Mouse (Mus musculus) forebrain, embryonic 14.5 days (tissue): Measurements from ENCODE around the gene Pnpla3. TPM values are rescaled to one million over a fixed set of nuclear protein-coding genes. Genes with fewer than 3 reads are reported as not detected.
A peak's percentile ranks its signal among the peaks of the same experiment; 100 is the strongest.

Source experiments
- ATAC-seq: fragments of 200-750 bp; cut with Nextera tagmentation; 2 replicates; pipeline ENCODE4 v1.8.0; 2017; ENCODE audit warnings: mild to moderate bottlenecking, moderate library complexity
- DNase-seq: peaks from one replicate; pipeline ENCODE4 v3.0.0-alpha.2; 2015; ENCODE audit warnings: low spot score
- H3K27ac ChIP-seq: fragments of 300-500 bp; sonication (generic); 2 replicates; pipeline ENCODE4 v1.5.1; 2014; ENCODE audit warnings: low read depth, mild to moderate bottlenecking, control low read depth, low read length, moderate library complexity
- H3K27me3 ChIP-seq: fragments of 300-500 bp; sonication (generic); replicated peaks from 2 replicates; pipeline ENCODE4 v1.6.1; 2014; ENCODE audit warnings: low read length, control low read depth, mixed read lengths; ENCODE audit not compliant: control insufficient read depth, insufficient read depth
- H3K36me3 ChIP-seq: fragments of 300-500 bp; sonication (generic); 2 replicates; pipeline ENCODE4 v1.6.1; 2014; ENCODE audit warnings: low read length, control low read depth; ENCODE audit not compliant: control insufficient read depth, insufficient read depth
- H3K4me1 ChIP-seq: fragments of 300-500 bp; sonication (generic); 2 replicates; pipeline ENCODE4 v1.6.1; 2014; ENCODE audit warnings: antibody characterized with exemption, low read length, control low read depth; ENCODE audit not compliant: control insufficient read depth, insufficient read depth
- H3K4me2 ChIP-seq: fragments of 300-500 bp; sonication (generic); 2 replicates; pipeline ENCODE4 v1.6.1; 2014; ENCODE audit warnings: mild to moderate bottlenecking, control low read depth, low read length
- H3K4me3 ChIP-seq: fragments of 300-500 bp; sonication (generic); 2 replicates; pipeline ENCODE4 v1.5.1; 2014; ENCODE audit warnings: low read depth, low read length, control low read depth
- H3K9ac ChIP-seq: fragments of 300-500 bp; sonication (generic); 2 replicates; pipeline ENCODE4 v1.6.1; 2014; ENCODE audit warnings: mild to moderate bottlenecking, low read length, control low read depth, moderate library complexity
- H3K9me3 ChIP-seq: fragments of 300-500 bp; sonication (generic); replicated peaks from 2 replicates; pipeline ENCODE4 v1.6.1; 2016; ENCODE audit warnings: low read length, control low read depth, mixed read lengths; ENCODE audit not compliant: control insufficient read depth
- WGBS: fragments of 180-500 bp; shearing (Covaris S2); extraction: QIAGEN DNeasy Blood & Tissue Kit; methylation state at CpG from one replicate; pipeline ENCODE4 v1.1.7; 2014; 5-methylcytosine and 5-hydroxymethylcytosine counted together
- polyA plus RNA-seq: library from polyadenylated mRNA; unstranded; fragments of >200 nt; fragmentation: Nextera tagmentation; extraction: Ambion mirVana; gene quantifications from 2 replicates; pipeline ENCODE4 v1.2.1, GENCODE M21; 2014

Pnpla3 gene
- polyA plus RNA-seq, 1 experiment from 2014 or later: 1.7 TPM

DNA sequence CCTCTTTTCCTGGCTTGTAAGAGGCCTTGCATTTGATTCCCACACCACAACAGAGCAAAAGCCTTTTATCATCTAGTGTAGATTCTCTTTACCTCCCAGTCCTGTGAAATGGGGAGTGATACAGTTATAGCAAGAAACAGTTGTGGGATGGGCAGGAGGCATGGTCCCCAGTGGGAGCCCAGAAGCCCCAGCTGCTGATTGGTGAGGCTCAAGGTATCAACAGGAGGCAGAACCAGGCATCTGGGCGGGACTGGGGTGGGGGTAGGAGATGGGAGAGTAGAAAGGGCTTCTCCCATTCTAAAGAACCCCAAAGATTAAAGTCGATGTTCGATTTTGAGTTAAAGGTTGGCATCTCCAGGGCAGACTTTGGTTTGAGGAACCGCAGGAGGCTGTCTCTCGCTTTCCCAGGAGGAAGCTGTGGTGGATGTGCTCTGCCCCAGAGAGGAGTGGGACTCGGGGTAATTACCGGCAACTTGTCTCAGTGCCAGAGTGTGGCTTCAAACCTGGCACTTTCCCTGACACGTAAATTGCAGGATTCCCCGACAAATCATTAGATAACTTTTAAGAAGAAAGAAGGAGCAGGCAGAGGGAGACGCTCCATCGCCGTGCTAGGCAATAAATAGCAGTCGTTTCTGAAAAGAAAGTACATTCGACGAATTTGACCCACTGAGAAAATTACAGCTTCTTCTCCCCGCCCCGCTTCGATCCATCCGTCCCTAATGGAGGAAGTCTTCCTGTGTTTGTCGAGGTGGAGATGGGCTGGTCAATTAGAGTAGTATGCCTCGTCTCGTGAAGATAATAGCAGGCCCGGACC is 50.5 kb downstream of the Pnpla3 start:
- H3K4me2 ChIP-seq: no peak overlapping the region
- peaks cover 15% of the 10 kb centered on the region for H3K36me3 ChIP-seq
- 0 out of 2 replicates have a peak, but pooled peaks cover 4% of the 10 kb centered on the region for H3K4me1 ChIP-seq
- H3K9ac ChIP-seq: no peak overlapping the region
- no peak overlapping the region for H3K4me3 ChIP-seq
- 40% methylated on average over 23 of the region's 23 CpGs for WGBS
- H3K27me3 ChIP-seq: no peaks in the 10 kb centered on the region
- no peak for ATAC-seq
- H3K9me3 ChIP-seq: no peaks in the 10 kb centered on the region
- H3K27ac ChIP-seq: no peak overlapping the region
- peak; percentile 59 for DNase-seq

DNA sequence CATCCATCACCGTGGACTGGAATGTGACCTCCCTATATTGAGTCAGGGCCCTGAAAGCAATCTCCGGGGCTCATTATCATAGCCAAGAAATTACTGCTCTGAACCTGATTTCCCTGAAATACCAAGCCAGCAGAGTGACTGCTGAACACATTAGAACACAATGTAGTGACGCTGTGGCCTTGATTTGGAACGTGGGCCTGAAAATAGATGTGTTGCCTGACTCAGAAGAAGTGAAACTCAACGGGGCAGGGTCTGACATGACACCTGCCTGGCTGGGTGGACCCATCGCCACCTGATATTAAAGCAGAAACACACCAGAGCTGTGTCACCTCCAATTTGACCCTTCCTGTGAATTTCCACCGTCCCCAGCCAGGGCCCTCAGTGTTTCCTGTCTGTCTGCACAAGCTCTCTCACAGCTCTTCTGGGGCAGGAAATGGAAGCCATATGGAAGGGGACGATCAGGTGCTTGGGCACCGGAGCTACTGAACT is 51.2 kb downstream of the Pnpla3 start:
- Histone ChIP-seq H3K4me3 (no peak overlapping the region), H3K4me2 (no peak overlapping the region), H3K9ac (no peak overlapping the region), H3K27ac (0 out of 2 replicates have a peak overlapping the region, but pooled peaks have one; percentile 40), H3K36me3 (peaks cover 15% of the 10 kb centered on the region), H3K4me1 (0 out of 2 replicates have a peak, but pooled peaks cover 4% of the 10 kb centered on the region), H3K27me3 (no peaks in the 10 kb centered on the region), H3K9me3 (no peaks in the 10 kb centered on the region)
- 57% methylated on average over 9 of the region's 9 CpGs for WGBS
- ATAC-seq (peak; percentile 53; the same call in 1 of the 2 replicates), DNase-seq (no peak)

DNA sequence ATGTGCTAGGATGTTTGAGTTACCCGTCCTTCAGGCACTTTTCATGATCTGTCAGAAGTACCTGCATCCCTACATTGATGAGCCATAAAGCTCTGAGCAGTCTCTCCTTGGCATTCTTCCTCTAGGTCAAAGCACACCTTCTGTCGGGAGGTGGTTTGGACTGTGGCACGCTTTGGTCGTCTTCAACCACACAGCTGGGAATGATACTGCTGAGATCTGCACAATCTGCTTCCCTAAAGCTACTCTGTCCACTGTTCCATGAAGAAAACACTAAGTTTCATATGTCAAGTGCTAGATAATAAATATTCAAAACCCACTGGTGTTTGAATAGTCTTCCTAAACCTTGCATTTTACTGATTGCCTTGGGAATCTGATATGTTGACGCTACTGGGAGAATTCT is 53.9 kb downstream of the Pnpla3 start:
- no peak for DNase-seq
- no peak overlapping the region for H3K9ac ChIP-seq
- no peaks in the 10 kb centered on the region for H3K36me3 ChIP-seq
- H3K4me3 ChIP-seq: no peak overlapping the region
- 76% methylated on average over 5 of the region's 5 CpGs for WGBS
- no peak overlapping the region for H3K4me2 ChIP-seq
- H3K4me1 ChIP-seq: 0 out of 2 replicates have a peak, but pooled peaks cover 9% of the 10 kb centered on the region
- H3K27me3 ChIP-seq: no peaks in the 10 kb centered on the region
- H3K27ac ChIP-seq: no peak overlapping the region
- H3K9me3 ChIP-seq: no peaks in the 10 kb centered on the region
- ATAC-seq: no peak

DNA sequence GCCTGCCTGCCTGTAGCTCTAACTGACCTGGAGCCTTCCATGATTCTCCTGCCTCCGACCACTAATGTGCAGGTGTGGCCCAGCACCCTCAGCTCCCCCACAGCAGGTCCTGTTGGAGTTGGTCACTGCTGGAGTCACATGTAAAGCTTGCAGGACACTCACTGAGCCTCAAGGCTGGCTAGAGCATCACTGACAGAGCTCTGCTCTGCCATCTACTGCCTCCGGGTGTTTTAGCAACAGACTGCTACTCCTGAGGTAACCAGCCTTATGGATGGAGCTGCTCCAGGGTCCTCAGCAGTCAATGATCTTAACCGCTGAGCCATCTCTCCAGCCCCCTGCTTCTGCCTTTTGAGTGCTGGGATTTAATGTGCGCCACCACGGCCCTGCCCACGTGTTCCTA is 55.8 kb downstream of the Pnpla3 start:
- WGBS: 33% methylated on average over 6 of the region's 6 CpGs
- ATAC-seq: no peak
- H3K9ac ChIP-seq: no peak overlapping the region
- H3K4me2 ChIP-seq: no peak overlapping the region
- H3K9me3 ChIP-seq: no peaks in the 10 kb centered on the region
- DNase-seq: no peak
- peaks cover 14% of the 10 kb centered on the region for H3K4me1 ChIP-seq
- no peak overlapping the region for H3K4me3 ChIP-seq
- H3K27me3 ChIP-seq: no peaks in the 10 kb centered on the region
- no peaks in the 10 kb centered on the region for H3K36me3 ChIP-seq
- no peak overlapping the region for H3K27ac ChIP-seq

DNA sequence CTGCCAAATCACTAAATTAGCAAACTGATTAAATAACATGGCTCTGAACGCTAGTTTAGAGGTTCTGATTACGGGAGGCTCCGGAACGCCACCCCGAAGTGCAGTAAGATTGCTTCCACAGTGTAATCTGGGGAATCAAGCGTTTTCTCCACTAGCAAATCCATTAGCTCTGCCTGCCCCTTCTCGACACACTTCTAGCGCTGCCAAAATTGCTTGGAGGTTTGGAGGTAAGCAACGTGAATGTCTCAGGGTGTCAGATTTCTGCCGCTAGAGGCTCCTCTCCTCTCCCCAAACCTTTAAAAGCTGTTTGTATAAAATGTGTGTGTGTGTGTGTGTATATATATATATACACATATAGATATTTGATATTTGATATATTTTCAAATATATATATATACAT is 57.1 kb downstream of the Pnpla3 start:
- H3K9ac ChIP-seq: no peak overlapping the region
- H3K36me3 ChIP-seq: no peaks in the 10 kb centered on the region
- H3K4me3 ChIP-seq: no peak overlapping the region
- no peaks in the 10 kb centered on the region for H3K9me3 ChIP-seq
- WGBS: 51% methylated on average over 10 of the region's 10 CpGs
- no peak overlapping the region for H3K4me2 ChIP-seq
- peaks cover 10% of the 10 kb centered on the region for H3K4me1 ChIP-seq
- H3K27ac ChIP-seq: 0 out of 2 replicates have a peak overlapping the region, but pooled peaks have one; percentile 9
- no peaks in the 10 kb centered on the region for H3K27me3 ChIP-seq
- DNase-seq (no peak), ATAC-seq (no peak)

DNA sequence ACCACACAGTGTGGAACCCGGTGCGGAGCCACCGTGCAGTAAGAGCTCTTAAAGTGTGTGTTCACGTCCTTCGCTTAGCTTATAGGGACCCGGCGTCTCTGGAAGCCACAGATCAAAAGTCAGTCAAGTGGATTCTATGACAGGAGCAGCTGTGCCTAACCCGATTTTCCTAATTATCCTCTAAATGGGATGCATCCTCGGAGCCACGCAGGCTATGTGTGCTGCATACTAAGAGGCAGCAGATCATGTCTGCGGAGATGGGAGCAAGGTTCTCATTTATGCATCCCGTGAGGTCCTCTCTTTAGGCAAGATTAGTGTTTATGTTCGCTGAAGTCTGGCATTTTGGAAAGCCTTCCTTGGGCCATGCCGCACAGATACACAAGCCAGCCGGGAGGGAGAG is 59.3 kb downstream of the Pnpla3 start:
- ATAC-seq (peak; percentile 63), DNase-seq (peak; percentile 83)
- 49% methylated on average over 15 of the region's 15 CpGs for WGBS
- Histone ChIP-seq H3K27ac (peak overlapping the region; percentile 75; the same call in 1 of the 2 replicates), H3K4me3 (no peak overlapping the region), H3K9me3 (no peaks in the 10 kb centered on the region), H3K4me2 (no peak overlapping the region), H3K9ac (no peak overlapping the region), H3K27me3 (no peaks in the 10 kb centered on the region), H3K36me3 (no peaks in the 10 kb centered on the region), H3K4me1 (peaks cover 22% of the 10 kb centered on the region)

DNA sequence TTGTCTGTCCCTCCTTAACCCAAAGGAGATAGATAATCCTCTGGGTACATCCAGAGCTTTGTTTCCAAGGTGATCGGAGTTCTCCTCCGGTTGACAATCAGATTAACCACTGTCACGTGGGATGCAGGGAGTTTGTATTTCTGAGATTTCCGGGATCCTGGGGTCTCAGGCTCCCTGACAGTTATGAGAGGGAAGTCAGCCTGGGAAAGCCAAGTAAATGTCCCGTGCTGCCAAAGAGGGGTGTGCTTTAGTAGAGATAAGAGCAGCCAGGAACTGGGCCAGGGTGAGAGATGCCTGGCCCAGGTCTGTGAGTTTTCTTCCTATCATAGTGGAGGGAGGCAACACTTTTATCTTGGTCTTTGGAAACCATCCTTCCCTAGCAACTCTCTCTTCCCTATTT is 63.0 kb downstream of the Pnpla3 start:
- Histone ChIP-seq H3K4me1 (peaks cover 23% of the 10 kb centered on the region), H3K9me3 (no peaks in the 10 kb centered on the region), H3K27me3 (no peaks in the 10 kb centered on the region), H3K4me3 (no peak overlapping the region), H3K27ac (peak overlapping the region; percentile 77), H3K4me2 (peak overlapping the region; percentile 96), H3K36me3 (no peaks in the 10 kb centered on the region), H3K9ac (peak overlapping the region; percentile 66)
- no peak for ATAC-seq
- 15% methylated on average over 5 of the region's 5 CpGs for WGBS
- DNase-seq: no peak

DNA sequence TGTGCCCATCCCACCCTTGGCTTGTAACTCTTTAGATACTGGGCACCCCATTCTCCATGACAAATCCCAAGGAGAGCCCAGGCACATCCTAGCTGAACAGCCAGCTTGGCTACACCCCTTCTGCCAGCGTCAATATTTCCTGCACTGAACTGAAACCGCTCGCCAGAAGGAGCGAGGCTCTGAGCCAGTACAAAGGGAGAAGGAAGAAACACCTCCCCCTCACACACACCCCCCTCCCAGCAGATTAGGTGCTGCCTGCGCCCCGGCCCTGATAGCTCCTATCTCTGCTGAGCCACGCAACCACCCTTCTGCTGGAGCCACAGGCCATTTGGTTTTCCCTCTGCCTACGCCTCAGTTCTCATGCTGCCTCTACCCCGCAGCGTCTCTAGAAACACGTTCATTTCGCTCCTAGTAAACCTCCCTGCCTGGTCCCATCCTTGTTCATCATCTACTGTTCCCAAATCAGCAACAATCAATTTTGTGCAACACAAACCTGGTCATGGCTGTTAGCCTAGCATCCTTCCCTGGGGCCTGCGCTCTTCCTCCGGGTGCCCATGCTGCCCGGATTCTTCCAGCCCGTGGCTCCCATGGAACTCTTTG is 63.6 kb downstream of the Pnpla3 start:
- 6% methylated on average over 16 of the region's 16 CpGs for WGBS
- Histone ChIP-seq H3K27ac (peak overlapping the region; percentile 77), H3K9me3 (no peaks in the 10 kb centered on the region), H3K4me2 (peak overlapping the region; percentile 96), H3K9ac (peak overlapping the region; percentile 66), H3K36me3 (no peaks in the 10 kb centered on the region), H3K27me3 (no peaks in the 10 kb centered on the region), H3K4me1 (peaks cover 20% of the 10 kb centered on the region), H3K4me3 (peak overlapping the region; percentile 41)
- DNase-seq (peak; percentile 73), ATAC-seq (peak; percentile 64)
